Mouse (Mus musculus): ENCODE measurements around the gene Lrrc66. TPM values are rescaled to one million over a fixed set of nuclear protein-coding genes. Genes with fewer than 3 reads are reported as not detected.

The Lrrc66 gene
- total and polyA plus RNA-seq, 3 experiments, result 1.1 TPM; not detected in 1

- Histone ChIP-seq H3K9me3 (replicated peaks; ENCODE audit: insufficient read depth, low read length) (no peaks in the 10 kb centered on the region), H3K27me3 (ENCODE audit: control insufficient read depth in 1 of 2, insufficient read depth in 2 of 2, low read length in 2 of 2) (peaks cover 0 to 4% of the 10 kb centered on the region in 2 experiments; a peak in 1 of 4 replicates), H3K79me2 (ENCODE audit: control insufficient read depth, insufficient read depth, low read length, poor library complexity) (no peaks in the 10 kb centered on the region), H3K4me1 (ENCODE audit: control insufficient read depth in 1 of 2, insufficient read depth in 2 of 2, low read length in 2 of 2) (no peaks in the 10 kb centered on the region), H3K4me3 (ENCODE audit: control insufficient read depth in 1 of 2, insufficient read depth in 1 of 2, low read depth in 2 of 2, low read length in 2 of 2) (no peak overlapping the region), H3K36me3 (ENCODE audit: control insufficient read depth in 1 of 2, insufficient read depth in 2 of 2, low read length in 2 of 2) (no peaks in the 10 kb centered on the region), H3K9ac (ENCODE audit: control insufficient read depth, low read depth, low read length, poor library complexity, severe bottlenecking) (no peak overlapping the region), H3K27ac (ENCODE audit: control insufficient read depth, low read depth, low read length) (no peak overlapping the region)
- DNase-seq (ENCODE audit: low read depth, low spot score), result no peak
- TF ChIP-seq ELF1 (IDR thresholded peaks at IDR 0.05; ENCODE audit: low read depth, low read length), result no peak
- no peak for TF ChIP-seq EP300 (IDR thresholded peaks at IDR 0.05; ENCODE audit: low read depth in 1 of 2, low read length in 2 of 2)
- TF ChIP-seq MAFK (IDR thresholded peaks at IDR 0.05; ENCODE audit: borderline replicate concordance, low read depth, low read length), result no peak
- no peak for TF ChIP-seq USF1 (IDR thresholded peaks at IDR 0.05; ENCODE audit: low read depth, low read length)
Measured at GRCm38 (mm10) chr5:73666695-73667094, 34.4 kb upstream of the Lrrc66 start.

GRCm38 (mm10) chr5:73651855-73652201, 19.5 kb upstream of the Lrrc66 start:
- Histone ChIP-seq H3K9me3 (replicated peaks; ENCODE audit: insufficient read depth, low read length) (no peaks in the 10 kb centered on the region), H3K27me3 (ENCODE audit: control insufficient read depth in 1 of 2, insufficient read depth in 2 of 2, low read length in 2 of 2) (peaks cover 4 to 7% of the 10 kb centered on the region in 2 experiments; a peak in 2 of 4 replicates), H3K4me1 (ENCODE audit: control insufficient read depth in 1 of 2, insufficient read depth in 2 of 2, low read length in 2 of 2) (0 out of 4 replicates have a peak, but pooled peaks cover 0 to 3% of the 10 kb centered on the region in 2 experiments), H3K9ac (ENCODE audit: control insufficient read depth, low read depth, low read length, poor library complexity, severe bottlenecking) (no peak overlapping the region), H3K4me3 (ENCODE audit: control insufficient read depth in 1 of 2, insufficient read depth in 1 of 2, low read depth in 2 of 2, low read length in 2 of 2) (no peak overlapping the region), H3K27ac (ENCODE audit: control insufficient read depth, low read depth, low read length) (no peak overlapping the region), H3K36me3 (ENCODE audit: control insufficient read depth in 1 of 2, insufficient read depth in 2 of 2, low read length in 2 of 2) (peaks cover 0 to 2% of the 10 kb centered on the region in 2 experiments; a peak in 1 of 4 replicates), H3K79me2 (ENCODE audit: control insufficient read depth, insufficient read depth, low read length, poor library complexity) (no peaks in the 10 kb centered on the region)
- TF ChIP-seq MAZ (IDR thresholded peaks at IDR 0.05; ENCODE audit: low read depth, low read length), result no peak
- TF ChIP-seq MAFK (IDR thresholded peaks at IDR 0.05; ENCODE audit: borderline replicate concordance, low read depth, low read length), result no peak
- TF ChIP-seq POLR2AphosphoS2 (IDR thresholded peaks at IDR 0.05; ENCODE audit: low read length), result no peak
- no peak for TF ChIP-seq MAX (IDR thresholded peaks at IDR 0.05; ENCODE audit: low read length)
- TF ChIP-seq ETS1 (IDR thresholded peaks at IDR 0.05; ENCODE audit: low read depth, low read length), result no peak
- no peak for TF ChIP-seq MXI1 (IDR thresholded peaks at IDR 0.05; ENCODE audit: low read depth, low read length)
- no peak for TF ChIP-seq TAL1 (IDR thresholded peaks at IDR 0.05; ENCODE audit: low read length)
- no peak for TF ChIP-seq SIN3A (IDR thresholded peaks at IDR 0.05; ENCODE audit: low read length)
- DNase-seq (ENCODE audit: low read depth, low spot score), result no peak

GRCm38 (mm10) chr5:73651061-73651854, 18.9 kb upstream of the Lrrc66 start, which contains the start of gene Spata18:
Gene Spata18, plus strand, starts transcription at chr5:73651379.
- H3K9me3 ChIP-seq (replicated peaks; ENCODE audit: insufficient read depth, low read length), result no peaks in the 10 kb centered on the region
- no peak within 1 kb of the TSS for H3K27ac ChIP-seq (ENCODE audit: control insufficient read depth, low read depth, low read length)
- H3K4me1 ChIP-seq (ENCODE audit: control insufficient read depth in 1 of 2, insufficient read depth in 2 of 2, low read length in 2 of 2), result 0 out of 4 replicates have a peak, but pooled peaks cover 0 to 3% of the 10 kb centered on the region in 2 experiments
- no peak for DNase-seq (ENCODE audit: low read depth, low spot score)
- H3K27me3 ChIP-seq (ENCODE audit: control insufficient read depth in 1 of 2, insufficient read depth in 2 of 2, low read length in 2 of 2), result peaks cover 4 to 6% of the 10 kb centered on the region in 2 experiments; a peak in 2 of 4 replicates
- peak within 1 kb of the TSS; percentile 7; the same call in 1 of the 2 replicates for H3K9ac ChIP-seq (ENCODE audit: control insufficient read depth, low read depth, low read length, poor library complexity, severe bottlenecking)
- peak within 1 kb of the TSS; percentile 45 to 54 for H3K4me3 ChIP-seq (ENCODE audit: control insufficient read depth in 1 of 2, insufficient read depth in 1 of 2, low read depth in 2 of 2, low read length in 2 of 2)
- no peak for TF ChIP-seq POLR2A (IDR thresholded peaks at IDR 0.05; ENCODE audit: control insufficient read depth in 1 of 2, insufficient read depth in 1 of 2, low read depth in 1 of 2, low read length in 2 of 2, poor library complexity in 1 of 2)
- no peak for TF ChIP-seq KAT2A (conservative IDR thresholded peaks at IDR 0.05; ENCODE audit: low read depth, low read length)
- no peak for TF ChIP-seq POLR2AphosphoS5 (IDR thresholded peaks at IDR 0.05; ENCODE audit: borderline replicate concordance, low read depth, low read length)
- TF ChIP-seq E2F4 (IDR thresholded peaks at IDR 0.05; ENCODE audit: borderline replicate concordance, low read depth, low read length), result no peak
- TF ChIP-seq MYB (IDR thresholded peaks at IDR 0.05; ENCODE audit: low read depth, low read length), result no peak
- TF ChIP-seq CHD2 (IDR thresholded peaks at IDR 0.05; ENCODE audit: low read length), result no peak
- no peak for TF ChIP-seq MYC (IDR thresholded peaks at IDR 0.05; ENCODE audit: low read depth, low read length)
- TF ChIP-seq NELFE (IDR thresholded peaks at IDR 0.05; ENCODE audit: low read depth, low read length), result no peak
- TF ChIP-seq MAFK (IDR thresholded peaks at IDR 0.05; ENCODE audit: borderline replicate concordance, low read depth, low read length), result no peak
- TF ChIP-seq MXI1 (IDR thresholded peaks at IDR 0.05; ENCODE audit: low read depth, low read length), result no peak
- TF ChIP-seq MAZ (IDR thresholded peaks at IDR 0.05; ENCODE audit: low read depth, low read length), result no peak
- no peak for TF ChIP-seq TCF12 (IDR thresholded peaks at IDR 0.05; ENCODE audit: low read depth, low read length)
- no peak for TF ChIP-seq ELF1 (IDR thresholded peaks at IDR 0.05; ENCODE audit: low read depth, low read length)
- H3K79me2 ChIP-seq (ENCODE audit: control insufficient read depth, insufficient read depth, low read length, poor library complexity), result no peaks in the 10 kb centered on the region
- peaks cover 0 to 2% of the 10 kb centered on the region in 2 experiments; a peak in 1 of 4 replicates for H3K36me3 ChIP-seq (ENCODE audit: control insufficient read depth in 1 of 2, insufficient read depth in 2 of 2, low read length in 2 of 2)
